Mouse (Mus musculus): ENCODE results near the gene Wbp2nl.

DNA sequence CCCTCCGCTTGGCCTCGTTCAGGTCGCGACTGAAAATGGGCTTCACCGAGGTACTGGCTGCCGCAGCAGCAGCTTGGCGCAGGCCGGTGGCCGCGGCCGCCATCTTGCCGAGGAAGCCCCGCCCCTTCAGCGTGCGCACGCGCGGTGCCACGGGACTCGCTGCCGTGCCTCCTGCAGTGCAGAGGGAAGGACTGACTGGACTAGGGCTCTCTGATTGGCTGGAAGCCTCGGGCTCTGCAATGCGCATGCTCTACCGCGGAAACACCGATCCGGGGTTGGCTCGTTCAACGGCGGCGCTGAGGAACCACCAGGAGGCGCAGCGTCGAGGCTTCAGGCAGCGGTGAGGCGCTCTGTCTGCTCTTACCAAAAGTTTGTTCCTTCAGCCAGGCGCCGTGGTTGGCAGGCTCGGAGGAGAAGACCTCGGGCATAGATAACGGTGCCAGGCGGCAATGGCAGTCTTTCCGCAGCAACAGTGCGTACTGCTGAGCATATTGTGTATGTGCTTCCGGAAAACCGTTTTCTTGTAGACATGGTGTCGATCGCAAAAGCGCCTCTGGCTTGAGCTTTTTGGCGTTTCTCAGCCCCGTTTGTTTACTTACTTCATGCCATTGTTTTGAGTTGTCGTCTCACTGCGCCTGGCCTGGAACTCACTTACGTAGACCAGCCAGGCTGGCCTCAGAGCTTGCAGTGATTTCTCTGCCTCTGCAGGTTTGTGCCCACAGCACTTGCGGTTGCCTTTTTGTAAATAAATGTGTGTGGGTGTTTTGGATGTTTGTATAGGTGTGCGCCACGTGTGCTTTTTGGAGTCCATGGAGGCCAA, 55.6 kb downstream of the Wbp2nl start, which contains the start of gene Ndufa6:
- TF ChIP-seq CTCF (IDR thresholded peaks at IDR 0.05; ENCODE audit: low read depth, low read length) (peak; percentile 41; the same call in 1 of the 2 replicates), POLR2A (IDR thresholded peaks at IDR 0.05; ENCODE audit: borderline replicate concordance, low read depth, low read length) (peak; percentile 96)
